Mouse (Mus musculus) testis, postnatal 10 days (tissue): ENCODE results near the gene Dscam.

Source experiments
- DNase-seq: peaks from one replicate; pipeline ENCODE4 v3.0.0; 2021; ENCODE audit warnings: low spot score

Gene Dscam

DNA sequence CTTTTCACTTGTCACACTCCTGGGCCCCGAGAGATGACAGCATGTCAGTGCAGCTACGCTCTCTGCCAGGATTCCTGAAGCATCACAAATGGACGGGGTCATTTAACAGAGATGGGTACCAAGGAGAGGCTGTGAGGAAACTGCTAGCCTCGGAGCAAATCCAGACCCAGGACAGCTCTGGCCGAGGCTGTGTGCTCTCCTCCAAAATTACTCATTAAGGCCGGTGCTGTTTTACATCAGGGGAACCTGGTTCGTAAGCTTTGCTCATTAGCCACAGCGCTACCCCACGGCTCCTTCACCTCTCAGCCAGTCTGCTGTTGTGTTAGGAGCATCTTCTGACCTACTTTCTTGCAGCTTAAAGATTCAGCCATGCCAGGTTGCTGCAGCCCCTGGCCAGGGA lies 449.3 kb downstream of the Dscam start:
- DNase-seq, result no peak

DNA sequence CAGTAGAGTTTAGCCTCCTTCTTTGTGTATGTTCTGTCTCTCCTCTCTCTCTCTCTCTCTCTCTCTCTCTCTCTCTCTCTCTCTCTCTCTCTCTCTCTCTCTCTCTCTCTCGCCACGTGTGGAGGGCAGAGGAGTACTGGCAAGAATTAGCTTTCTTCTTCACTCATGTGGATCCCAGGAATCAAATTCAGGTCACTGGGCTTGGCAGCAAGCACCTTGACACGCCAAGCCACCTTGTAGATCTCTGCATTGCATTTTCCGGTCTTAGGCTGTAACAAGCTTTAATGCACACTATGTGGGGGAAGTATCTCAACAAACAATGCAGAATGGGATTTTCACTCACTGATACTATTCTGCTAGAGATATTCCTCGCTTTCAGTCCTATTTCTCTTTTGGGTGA lies 449.9 kb downstream of the Dscam start:
- no peak for DNase-seq

DNA sequence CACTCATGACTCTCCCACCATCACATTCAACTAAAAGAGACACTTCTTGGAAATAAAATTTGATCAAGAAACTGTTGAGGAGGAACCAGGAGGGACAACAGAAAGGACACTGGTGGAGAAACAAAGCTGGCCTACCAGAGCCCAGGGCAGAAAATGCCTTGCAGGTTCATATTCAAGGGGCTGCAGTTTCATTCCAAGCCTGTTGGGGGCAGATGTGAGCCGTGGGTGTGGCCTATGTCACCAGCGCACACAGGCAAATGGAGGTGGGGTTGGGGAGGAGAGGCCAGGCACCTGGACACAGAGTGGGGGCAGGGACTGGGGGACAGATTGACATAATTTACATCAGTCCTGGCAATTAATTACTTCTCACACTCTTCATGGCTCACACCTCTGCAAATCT lies 452.3 kb downstream of the Dscam start:
- DNase-seq, result no peak

DNA sequence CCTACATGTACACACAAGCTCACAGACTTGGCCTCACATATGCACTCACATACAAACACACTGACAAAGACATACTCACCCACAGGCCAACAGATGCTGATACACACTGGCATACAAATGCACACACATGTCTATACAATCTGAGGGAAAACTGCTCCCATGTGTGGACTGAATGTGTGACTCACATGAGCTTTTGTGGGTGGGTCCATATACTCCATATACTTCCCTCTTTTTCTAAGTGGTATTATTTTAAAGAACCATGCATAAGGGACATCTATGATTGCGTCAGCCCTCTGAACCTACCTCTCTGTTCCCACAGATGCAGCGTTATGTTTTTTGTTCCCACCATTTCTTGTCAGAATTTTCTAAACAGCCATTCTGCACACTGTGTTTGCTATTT lies 453.9 kb downstream of the Dscam start:
- no peak for DNase-seq

DNA sequence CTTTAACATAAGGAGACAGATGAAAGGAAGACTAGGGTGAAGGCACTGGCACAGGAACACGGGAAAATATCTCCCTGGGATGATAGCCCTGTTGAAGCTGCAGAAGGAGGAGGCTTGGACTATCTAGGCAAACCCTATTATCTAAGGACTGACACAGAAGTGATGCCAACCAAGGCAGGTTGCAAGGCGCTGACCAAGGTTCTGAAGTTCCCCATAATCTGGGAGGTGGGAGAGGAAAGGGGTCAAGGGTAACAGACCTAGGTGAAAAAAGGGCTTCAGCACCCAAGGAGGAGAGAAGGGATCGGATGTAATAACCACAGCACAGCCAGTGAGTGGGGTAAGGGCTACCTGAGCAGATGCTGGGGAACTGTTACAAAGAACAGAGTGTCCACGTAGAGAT lies 458.6 kb downstream of the Dscam start:
- no peak for DNase-seq

DNA sequence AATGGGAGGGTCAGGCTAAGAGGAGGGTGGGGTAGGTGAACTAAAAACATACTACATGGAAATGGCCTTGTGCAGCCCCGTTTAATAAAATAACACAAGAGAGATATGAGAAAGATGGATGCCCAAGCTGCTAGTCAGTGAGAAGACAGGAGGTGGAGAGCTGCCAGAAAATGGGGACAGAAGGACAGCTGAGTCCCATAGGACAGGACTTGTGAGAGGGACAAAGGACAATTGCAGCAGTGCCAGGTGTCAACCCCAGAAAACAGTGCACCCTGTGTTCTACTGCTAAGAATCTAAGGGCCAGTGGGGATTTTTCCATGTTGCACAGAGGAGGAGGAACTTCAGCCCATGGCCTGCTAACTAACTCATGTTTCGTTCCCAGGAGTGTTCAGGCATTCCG lies 470.0 kb downstream of the Dscam start:
- DNase-seq, result no peak

DNA sequence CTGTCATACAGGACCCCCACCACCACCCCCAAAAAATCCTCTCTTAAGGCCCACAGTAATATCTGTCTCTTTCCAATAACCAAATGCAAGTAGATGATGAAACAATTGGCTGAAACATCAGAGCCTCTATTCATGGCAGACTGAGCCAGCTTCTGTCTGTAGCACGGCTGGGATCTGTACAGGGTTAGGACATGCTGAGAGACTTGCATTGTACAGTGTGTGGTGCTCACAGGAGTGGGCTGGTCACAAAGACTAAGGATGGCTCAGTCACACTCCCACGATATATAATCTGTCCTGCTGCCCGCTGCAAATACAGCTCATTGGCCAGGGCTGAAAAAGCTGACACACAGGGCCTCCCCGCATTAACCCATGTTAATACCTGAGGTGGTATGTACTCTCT lies 474.7 kb downstream of the Dscam start:
- no peak for DNase-seq

DNA sequence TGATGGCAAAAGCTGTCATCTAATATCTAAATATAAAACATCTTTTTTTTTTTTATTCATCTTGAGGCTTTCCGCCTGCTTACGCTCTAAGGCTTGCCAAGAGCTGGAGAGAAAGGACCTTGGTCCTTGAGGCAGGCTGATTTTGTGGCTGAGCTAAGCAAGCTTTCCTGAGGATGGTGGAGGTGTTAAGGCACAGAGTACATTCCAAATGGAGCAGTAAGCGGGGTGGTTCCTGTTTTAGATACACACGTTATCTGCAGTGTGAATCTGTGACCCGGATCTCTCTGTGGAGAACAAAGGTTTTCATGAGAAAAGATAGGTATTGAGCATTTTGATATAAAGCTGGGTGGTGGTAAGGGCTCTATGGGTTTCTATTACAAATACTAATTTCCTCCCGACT lies 479.0 kb downstream of the Dscam start:
- DNase-seq, result no peak

DNA sequence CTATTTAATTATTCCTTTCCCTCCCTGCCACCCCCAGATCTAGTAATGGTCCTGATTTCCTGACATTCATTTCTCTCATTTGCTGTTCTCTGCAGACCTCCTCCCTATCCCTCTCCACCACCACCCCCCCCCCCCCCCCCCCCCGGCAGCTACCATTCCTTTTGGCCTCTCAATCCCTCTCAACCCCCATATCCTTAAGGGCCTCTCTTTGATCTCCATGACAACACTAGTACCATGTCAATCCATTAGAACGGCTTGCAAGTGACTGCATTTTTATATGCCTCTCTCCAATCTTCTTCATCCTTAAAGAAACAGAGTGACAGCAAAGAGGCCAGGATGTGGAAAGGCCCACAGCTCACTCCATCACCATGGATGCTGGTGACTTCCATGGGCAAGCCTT lies 480.5 kb downstream of the Dscam start:
- no peak for DNase-seq

DNA sequence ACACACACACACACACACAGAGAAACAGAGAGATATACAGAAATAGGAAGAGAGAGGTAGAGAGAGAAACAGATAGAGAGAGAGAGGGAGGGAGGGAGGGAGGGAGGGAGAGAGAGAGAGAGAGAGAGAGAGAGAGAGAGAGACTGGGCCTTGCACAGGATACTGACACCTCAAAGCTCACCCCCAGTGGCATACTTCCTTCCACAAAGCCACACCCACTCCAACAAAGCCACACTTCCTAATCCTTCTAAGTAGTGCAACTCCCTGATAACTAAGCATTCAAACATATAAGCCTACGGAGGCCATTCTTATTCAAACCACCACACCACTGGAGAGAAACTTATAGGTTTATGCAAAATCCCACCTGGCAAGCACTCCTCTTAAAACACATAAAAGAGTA lies 481.1 kb downstream of the Dscam start:
- no peak for DNase-seq

DNA sequence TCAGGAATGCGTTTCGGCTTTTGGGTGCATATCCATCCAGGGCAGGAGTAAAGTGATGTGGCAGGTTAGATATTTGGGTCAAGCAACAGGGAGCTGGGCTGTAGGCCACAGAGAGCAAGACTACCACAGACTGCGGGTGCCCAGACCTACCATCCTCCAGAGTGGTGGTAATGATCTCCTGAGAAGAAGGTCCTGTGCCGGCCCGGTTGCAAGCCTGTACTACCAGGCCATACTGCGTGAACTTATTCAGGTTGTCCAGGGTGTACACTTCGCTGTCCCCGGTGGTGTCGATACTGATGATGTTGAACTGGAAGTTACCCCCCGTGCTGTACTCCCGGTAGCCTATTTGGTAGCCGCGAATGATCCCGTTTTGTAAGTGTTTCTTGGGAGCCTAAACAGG lies 485.5 kb downstream of the Dscam start:
- DNase-seq, result no peak

DNA sequence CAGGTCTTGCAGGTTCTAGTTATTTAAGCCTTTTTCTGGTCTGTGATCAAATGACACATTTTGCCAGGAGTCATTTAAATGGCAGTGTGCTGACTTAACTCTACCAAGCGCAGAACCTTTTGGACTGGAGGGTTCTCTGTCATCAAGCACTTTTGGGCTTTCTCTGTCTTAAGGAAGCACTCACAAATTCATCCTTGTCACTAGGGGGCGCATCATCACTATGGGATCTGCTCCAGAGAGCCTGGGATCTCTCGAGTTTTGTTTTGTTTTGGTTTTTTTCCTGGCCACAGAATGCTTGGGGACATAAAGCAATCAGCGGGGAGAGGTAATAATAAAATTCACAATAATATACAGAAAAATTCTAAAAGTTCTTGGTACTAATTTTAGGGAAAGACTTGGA lies 486.0 kb downstream of the Dscam start:
- DNase-seq, result peak; percentile 77

DNA sequence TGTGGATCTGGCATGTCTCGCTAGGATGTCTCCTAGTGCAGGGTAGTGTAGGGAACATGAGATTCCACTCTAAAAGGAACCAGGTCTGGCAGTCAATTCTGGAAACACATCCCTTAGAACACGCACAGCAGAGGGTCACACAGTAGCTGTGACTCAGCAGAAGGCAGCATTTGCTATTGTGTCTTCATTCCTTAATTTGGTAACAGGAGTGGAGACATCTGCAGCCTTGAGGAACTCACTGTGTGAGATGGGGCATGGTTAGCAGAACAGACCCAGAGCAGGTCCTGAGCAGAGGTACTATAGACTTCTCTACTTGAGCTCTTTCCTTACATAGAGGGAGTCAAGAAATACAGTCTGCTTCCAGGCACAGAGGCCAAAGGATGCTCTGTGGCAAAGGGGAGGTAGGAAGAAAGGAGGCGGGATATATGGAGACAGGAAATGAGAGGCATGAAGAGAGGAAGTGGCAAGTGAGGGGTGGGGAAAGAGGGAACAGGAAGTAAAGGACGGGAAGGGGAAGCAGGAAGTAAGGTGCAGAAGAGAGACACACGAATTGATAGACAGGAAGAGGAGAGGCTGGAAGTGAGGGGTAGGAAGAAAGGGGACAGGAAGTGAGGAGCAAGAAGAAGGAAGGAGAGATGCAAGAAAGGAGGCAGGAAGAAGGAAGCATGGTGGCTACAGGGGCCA lies 488.1 kb downstream of the Dscam start:
- no peak for DNase-seq

DNA sequence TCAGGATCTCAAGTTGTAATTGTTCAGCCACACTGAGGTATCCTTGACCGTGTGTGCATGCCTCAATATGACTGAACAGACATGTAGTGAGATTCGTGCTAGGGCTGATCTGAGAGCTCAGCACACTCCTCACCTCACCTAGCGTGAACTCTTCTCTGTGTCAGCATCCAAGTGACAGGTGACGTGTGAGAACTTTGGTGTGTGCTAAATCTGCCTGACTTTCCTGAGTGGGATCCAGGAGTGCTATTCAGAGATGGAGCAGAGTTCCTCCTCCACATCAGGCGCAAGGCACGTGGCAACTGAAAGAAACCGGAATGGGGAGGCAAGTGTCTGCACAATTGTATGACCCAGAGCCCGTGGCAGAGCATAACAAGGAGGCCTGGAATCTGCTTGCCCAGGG lies 490.6 kb downstream of the Dscam start:
- DNase-seq, result no peak

DNA sequence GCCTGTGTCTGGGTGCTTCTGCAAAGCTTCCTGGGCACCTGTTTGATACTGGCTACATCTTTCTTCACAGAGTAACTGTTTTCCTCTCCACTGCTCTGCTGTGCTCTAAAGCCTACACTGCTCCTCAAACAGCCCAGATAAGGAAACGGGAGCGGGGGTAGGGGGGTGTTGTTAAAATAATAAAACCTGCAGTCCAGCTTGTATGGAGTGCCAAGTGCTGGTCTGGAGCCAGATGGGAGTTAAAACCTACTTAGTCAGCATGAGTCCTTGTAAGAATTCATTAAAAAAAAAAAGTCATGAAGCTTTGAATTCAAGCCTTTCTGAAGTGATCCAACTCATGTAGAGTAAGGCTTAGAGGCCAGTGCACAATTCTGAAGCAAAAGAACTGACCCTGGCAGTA lies 493.1 kb downstream of the Dscam start:
- no peak for DNase-seq

DNA sequence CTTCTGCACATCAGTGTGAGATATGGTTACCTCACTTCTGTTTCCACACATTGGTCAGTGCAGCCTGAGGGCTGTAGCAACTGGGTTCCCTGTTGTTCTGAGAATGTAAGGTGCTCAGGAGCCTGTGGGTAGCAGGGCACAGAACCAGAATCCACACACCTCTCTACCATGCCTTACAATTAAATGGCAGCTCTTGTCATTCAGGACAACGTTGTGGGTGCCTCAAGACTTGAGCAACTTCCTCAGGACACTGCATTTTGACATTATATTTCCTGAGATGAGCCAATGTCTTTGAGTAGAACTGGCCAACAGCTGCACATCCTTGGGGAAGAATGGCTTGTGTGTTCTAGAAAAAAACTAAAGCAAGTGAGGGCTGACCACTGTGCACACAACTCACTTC lies 493.9 kb downstream of the Dscam start:
- no peak for DNase-seq

DNA sequence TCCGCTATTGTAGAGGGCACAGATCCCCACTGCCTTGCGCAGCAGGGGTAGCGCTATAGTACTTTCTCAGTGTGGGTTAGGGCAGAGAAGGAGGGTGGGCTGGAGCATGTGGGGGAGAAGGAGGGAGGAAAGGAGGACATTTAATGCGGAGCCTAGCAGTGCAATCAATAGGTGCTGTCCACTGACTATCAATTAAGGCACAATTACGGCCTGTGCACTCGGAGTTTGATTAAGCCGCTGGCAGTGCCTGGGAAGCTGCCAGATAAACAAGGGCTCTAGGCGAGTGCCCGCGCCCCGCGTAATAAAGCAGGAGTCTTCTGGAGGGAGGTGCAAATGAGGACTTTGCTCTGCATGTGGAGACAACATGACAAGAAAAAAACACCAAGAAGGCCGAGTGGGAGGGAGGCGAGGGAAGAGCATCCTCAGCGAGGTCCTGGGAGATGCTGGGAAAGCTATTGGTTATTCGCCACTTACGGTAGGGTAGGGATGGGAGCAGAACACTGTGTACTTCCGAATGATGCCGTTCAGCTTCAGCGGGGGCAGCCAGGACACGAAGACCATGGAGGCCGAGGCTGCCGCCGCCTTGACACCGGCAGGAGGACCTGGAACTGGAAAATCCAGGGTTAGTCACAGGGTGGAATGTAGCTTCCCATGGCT lies 497.2 kb downstream of the Dscam start:
- DNase-seq, result no peak

DNA sequence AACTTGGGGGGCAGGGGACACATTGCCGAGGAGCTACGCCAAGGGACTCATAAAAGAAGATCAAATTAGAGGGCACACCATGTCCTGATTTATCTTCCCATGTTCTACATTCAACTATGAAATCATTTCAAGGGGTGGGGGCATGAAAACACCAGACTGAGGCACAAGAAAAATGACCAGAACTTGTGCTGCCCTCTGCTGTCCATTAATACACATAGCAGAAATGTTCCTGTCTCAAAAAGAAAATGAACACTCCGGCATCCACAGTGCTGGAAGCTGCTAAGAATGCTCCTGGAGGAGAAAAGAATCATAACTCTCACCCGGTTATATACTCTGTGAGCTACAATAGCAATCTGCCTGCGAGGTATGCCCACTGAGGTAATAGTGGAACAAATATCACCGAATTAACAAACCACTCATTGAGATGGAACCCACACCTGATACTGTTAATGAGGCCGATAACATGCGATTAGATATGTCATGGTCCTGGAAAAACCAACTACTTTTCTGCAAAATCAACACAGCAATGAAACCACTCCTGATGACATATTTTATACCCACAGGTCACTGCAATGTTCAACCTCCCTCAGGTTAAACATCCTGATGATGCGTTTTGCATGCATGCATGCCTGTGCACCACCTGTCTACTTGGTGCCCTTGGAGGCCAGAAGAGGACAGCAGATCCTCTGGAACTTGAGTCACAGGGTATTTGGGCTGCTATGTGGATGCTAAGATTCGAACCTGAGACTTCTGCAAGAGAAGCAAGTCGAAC lies 498.8 kb downstream of the Dscam start:
- no peak for DNase-seq

DNA sequence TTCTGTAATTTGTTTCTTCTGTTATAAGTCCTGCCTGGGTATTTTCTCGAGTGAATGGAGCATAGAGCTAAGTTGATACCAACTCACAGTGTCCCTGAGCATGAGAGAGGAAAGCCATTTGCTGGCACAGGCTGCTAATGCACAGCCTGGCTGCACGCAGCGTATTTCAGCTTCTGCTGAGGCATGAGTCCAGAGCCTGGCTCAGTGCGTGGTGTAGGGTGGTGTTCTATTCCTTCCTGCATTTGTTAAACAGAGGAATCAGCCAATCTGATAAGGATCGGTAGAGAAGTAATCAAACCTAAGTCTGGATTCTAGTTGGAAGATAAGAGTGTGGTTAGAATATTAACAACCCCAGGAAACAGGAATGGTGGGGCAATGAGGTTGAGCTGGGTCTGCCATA lies 500.8 kb downstream of the Dscam start:
- DNase-seq, result no peak

DNA sequence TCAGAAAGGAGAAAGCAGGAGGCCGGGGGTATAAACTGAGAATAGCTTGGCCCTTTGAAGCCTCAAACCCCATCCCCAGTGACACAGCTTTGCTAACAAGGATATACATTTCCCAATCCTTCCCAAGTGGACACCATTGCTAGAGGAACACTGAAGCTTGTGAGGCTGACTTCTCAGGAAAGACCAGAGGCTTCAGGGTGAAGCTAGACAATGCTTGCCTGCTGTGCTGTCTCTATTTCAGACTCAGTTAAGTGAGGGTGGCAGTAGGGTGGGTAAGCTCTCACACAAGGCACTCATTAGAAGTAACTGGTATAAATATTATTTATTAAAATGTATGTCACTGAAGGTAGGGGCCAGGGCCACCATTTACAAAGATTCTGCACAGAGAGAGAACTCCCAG lies 502.1 kb downstream of the Dscam start:
- DNase-seq, result no peak

DNA sequence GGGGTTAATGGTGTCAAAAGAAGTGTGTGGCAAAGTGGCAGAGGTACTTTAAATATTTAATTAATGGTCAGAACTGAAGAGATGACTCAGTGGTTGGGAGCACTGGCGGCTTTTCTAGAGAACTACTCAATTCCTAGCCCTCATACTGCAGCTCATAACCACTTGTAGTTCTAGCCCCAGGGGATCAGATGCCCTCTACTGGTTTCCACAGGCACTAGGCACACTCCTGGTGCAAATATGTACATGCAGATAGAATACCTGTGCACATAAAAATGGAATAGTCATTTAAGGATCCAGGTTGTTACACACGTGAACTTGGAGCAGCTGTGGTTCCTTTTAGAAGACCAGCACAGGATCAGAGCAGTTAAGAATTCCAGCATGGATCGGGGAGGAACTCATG lies 509.5 kb downstream of the Dscam start:
- DNase-seq, result no peak

DNA sequence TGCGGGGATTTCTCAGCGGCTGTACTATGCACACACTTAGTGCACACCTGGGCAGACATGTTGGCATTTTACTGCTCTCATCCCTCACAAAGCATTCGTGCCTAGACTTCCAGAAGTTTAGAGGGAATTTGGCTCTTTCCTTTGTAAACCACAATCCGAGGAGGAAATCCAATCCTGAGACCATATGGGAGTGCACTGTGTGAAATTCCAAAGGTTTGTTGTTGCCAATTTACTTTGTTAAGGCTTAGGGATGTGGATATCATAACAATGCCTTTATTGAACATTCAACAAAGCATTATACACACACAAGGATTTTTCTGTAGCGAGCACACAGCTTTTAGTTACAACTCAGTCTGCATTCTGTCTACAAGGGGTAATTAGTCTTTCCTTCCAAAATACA lies 511.3 kb downstream of the Dscam start:
- DNase-seq, result no peak

DNA sequence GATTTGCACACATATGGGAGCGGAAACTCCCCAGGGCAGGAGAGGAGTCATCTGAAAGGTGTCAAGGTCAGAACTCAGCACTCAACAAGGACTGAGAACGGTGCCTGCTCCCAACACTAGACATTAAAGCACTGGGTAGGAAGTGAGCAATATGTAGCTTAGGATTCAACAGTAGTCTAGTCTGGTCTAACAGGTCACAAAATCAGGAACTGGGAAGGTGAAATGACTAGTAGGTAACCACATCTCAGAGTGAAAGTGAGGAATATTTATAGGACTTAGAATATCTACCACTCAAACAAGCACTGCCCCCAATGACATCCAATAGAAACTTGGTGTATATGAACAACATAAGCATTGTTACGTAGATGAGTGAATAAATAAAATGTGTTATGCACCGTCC lies 515.0 kb downstream of the Dscam start:
- no peak for DNase-seq

DNA sequence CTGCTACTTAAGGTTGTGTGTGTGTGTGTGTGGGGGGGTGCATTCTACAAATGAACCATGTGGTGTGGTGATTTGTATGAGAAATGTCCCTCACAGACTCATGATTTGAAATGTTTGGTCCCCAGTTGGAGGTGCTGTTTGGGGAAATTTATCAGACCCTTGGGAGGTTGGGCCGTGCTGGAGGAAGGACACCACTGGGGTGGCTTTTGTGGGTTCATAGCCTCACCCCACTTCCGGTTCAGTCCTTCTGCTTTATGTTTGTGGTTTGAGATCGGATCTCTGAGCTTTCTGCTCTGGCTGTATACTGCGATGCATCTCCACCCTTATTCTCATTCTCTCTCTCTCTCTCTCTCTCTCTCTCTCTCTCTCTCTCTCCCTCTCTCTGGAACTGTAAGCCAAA lies 516.5 kb downstream of the Dscam start:
- no peak for DNase-seq
